ENCODE assay signal across 13 mouse cellular contexts in genomic region chr14:33290038-33290437, GRCm38 (mm10).
"Had no signal": no experiment of that assay in that cellular context is flagged by ENCODE, and none has a peak within 500 bp of the region (broad histone marks: within the 10 kb centered on the region; RNA-seq: fewer than 3 reads in every experiment).

No protein-coding gene starts in this region.

- H3K27me3 ChIP-seq: limb, embryonic 13.5 days; midbrain, embryonic 12.5 days; neural tube, embryonic 13.5 days had no signal

- H3K4me3 ChIP-seq: limb, embryonic 13.5 days; midbrain, embryonic 12.5 days; neural tube, embryonic 13.5 days had no signal

- ATAC-seq: midbrain, embryonic 16.5 days had no signal

- H3K9ac ChIP-seq: limb, embryonic 13.5 days; liver, embryonic 14.5 days; midbrain, embryonic 12.5 days; neural tube, embryonic 13.5 days had no signal

- H3K4me1 ChIP-seq: limb, embryonic 13.5 days; midbrain, embryonic 12.5 days; neural tube, embryonic 13.5 days had no signal

- H3K9me3 ChIP-seq: limb, embryonic 13.5 days; midbrain, embryonic 12.5 days; neural tube, embryonic 13.5 days had no signal

- H3K27ac ChIP-seq: kidney, postnatal 0 days; limb, embryonic 13.5 days; liver, embryonic 14.5 days; midbrain, embryonic 12.5 days; neural tube, embryonic 13.5 days had no signal

- H3K4me2 ChIP-seq: limb, embryonic 13.5 days; midbrain, embryonic 12.5 days; neural tube, embryonic 13.5 days had no signal

- DNase-seq: kidney, adult 11 months; kidney, adult 9 months; kidney, postnatal 36 days; lung, adult 18-20 months; lung, postnatal 36 days; right cerebral cortex, postnatal 14 days; thymus, postnatal 4 days had no signal

- H3K36me3 ChIP-seq: limb, embryonic 13.5 days; midbrain, embryonic 12.5 days; neural tube, embryonic 13.5 days had no signal
